Mouse (Mus musculus) megakaryocyte, embryonic 14.5 days (primary cell): ENCODE measurements around the gene Papss2.

ENCODE experiments used
- FLI1 ChIP-seq: IDR thresholded peaks from 2 replicates; pipeline ENCODE4 v1.6.1; 2012; ENCODE audit warnings: low read length, inconsistent platforms, mixed read lengths
- GATA1 ChIP-seq: IDR thresholded peaks from 3 replicates; pipeline ENCODE4 v1.6.1; 2012; ENCODE audit warnings: mixed read lengths, low read length, inconsistent platforms, borderline replicate concordance

DNA sequence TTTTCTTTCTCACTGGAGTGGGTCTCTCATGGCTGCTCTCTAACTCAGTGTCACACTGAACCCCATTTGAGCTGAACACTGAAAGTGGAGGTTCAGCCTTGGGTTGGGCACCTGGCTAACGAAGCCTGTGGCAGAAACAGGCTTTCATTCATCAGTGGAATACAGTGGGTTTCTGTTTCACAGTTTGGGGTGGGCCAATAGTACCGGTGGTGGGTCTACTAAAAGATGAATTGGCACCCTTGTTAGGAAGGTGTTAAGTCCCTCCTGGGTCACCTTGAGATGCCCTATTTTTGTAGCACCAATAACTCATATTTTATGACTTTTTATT, 19.1 kb downstream of the Papss2 start:
- TF ChIP-seq FLI1 (no peak), GATA1 (no peak)
